Comparison of ENCODE assay signal across 8 mouse cellular contexts in the genomic region with DNA sequence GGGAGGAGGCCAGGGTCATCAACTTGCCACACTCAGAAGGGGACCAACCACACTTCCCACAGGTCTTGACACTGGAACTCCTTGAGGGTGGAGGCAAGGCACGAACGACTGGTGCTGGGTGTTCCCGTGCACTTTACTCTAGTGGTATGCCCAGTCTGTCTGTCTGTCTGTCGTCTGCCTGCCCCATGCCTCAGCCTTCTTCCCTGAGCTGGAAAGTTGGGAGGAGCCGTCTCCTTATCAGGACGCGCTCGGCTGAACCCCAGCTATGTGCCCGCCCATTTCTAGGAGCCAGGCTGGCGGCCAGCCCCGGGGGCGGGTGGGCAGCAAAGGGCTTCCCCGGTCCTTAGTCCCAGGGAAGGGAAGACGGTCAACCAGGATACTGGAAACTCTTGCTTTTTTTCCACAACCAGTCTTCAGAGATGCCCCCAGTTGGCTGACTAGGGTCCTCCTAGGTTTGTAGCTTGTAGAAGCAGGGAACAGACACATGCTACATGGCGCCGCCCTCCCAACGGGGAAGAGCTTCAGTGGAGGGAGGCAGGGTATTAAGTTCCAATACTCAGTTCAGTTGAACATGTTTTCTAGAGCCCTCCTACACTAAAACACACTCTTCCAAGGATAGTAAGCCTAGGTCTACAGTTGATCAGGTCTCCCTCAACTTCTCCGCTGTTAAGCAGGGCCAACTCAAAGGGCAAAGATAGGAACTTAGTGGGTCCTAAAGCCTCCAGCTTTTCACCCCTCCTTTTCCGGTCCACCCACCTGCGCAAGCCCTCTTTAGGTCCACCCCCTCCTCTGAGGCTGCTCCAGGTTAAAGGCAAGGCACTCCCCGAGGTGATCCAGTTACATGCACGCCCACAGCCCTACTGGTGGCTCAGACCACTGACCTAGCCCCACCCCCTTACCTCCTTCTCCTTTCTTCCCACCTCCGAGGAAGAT. TPM values are rescaled to one million over a fixed set of nuclear protein-coding genes. Genes with fewer than 3 reads are reported as not detected.
DNase-seq lines count a peak whose midpoint lies in the region; ATAC-seq and TF ChIP-seq lines count a peak whose summit lies in the region.

No protein-coding gene starts in this region.

- H3K9ac ChIP-seq in forebrain, embryonic 15.5 days (replicated peaks): no peak overlapping the region
- no peak overlapping the region for H3K9ac ChIP-seq in hindbrain, postnatal 0 days (replicated peaks; ENCODE audit: low read length)
- H3K9ac ChIP-seq in liver, embryonic 13.5 days: peak overlapping the region; percentile 80
- H3K9ac ChIP-seq in neural tube, embryonic 14.5 days (replicated peaks; ENCODE audit: low read depth, low read length): no peak overlapping the region

- TF ChIP-seq CTCF in hindbrain, postnatal 0 days (IDR thresholded peaks at IDR 0.05; ENCODE audit: low read depth): no peak

- 6% methylated on average over 23 of the region's 23 CpGs for WGBS in forebrain, embryonic 15.5 days
- 8% methylated on average over 23 of the region's 23 CpGs for WGBS in hindbrain, postnatal 0 days
- 3% methylated on average over 23 of the region's 23 CpGs for WGBS in liver, embryonic 13.5 days (ENCODE audit: insufficient replicate concordance)
- 3% methylated on average over 23 of the region's 23 CpGs for WGBS in neural tube, embryonic 14.5 days

- H3K27me3 ChIP-seq in forebrain, embryonic 15.5 days: peaks cover 19% of the 10 kb centered on the region
- peaks cover 15% of the 10 kb centered on the region; the same call in 1 of the 2 replicates for H3K27me3 ChIP-seq in hindbrain, postnatal 0 days (ENCODE audit: insufficient read depth, low read length)
- H3K27me3 ChIP-seq in liver, embryonic 13.5 days: peaks cover 42% of the 10 kb centered on the region
- H3K27me3 ChIP-seq in neural tube, embryonic 14.5 days (ENCODE audit: control insufficient read depth, insufficient read depth, low read length): peaks cover 3% of the 10 kb centered on the region; the same call in 1 of the 2 replicates

- no peak for ATAC-seq in forebrain, embryonic 15.5 days (replicated peaks)
- ATAC-seq in hindbrain, postnatal 0 days: no peak
- ATAC-seq in liver, embryonic 13.5 days (ENCODE audit: low read depth): peak; percentile 65
- ATAC-seq in neural tube, embryonic 14.5 days (ENCODE audit: low read depth): no peak

- no peaks in the 10 kb centered on the region for H3K9me3 ChIP-seq in forebrain, embryonic 15.5 days
- no peaks in the 10 kb centered on the region for H3K9me3 ChIP-seq in hindbrain, postnatal 0 days (ENCODE audit: low read length)
- no peaks in the 10 kb centered on the region for H3K9me3 ChIP-seq in liver, embryonic 13.5 days (replicated peaks)
- H3K9me3 ChIP-seq in neural tube, embryonic 14.5 days (ENCODE audit: control insufficient read depth, low read length): no peaks in the 10 kb centered on the region

- peak overlapping the region; percentile 33; the same call in 1 of the 2 replicates for H3K27ac ChIP-seq in forebrain, embryonic 15.5 days (replicated peaks)
- no peak overlapping the region for H3K27ac ChIP-seq in hindbrain, postnatal 0 days
- H3K27ac ChIP-seq in liver, embryonic 13.5 days: peak overlapping the region; percentile 92
- no peak overlapping the region for H3K27ac ChIP-seq in neural tube, embryonic 14.5 days (ENCODE audit: low read depth, low read length)

- peak overlapping the region; percentile 88 for H3K4me2 ChIP-seq in forebrain, embryonic 15.5 days (replicated peaks)
- H3K4me2 ChIP-seq in hindbrain, postnatal 0 days (ENCODE audit: low read depth, low read length): peak overlapping the region; percentile 59
- peak overlapping the region; percentile 98 for H3K4me2 ChIP-seq in liver, embryonic 13.5 days
- peak overlapping the region; percentile 90 for H3K4me2 ChIP-seq in neural tube, embryonic 14.5 days (ENCODE audit: low read depth, low read length)

- peak; percentile 79 for DNase-seq in 416B (ENCODE audit: low read depth)
- DNase-seq in adrenal gland, postnatal 10 days: peak; percentile 76
- DNase-seq in hindbrain, postnatal 0 days (ENCODE audit: low spot score): peak; percentile 18
- peak; percentile 74 for DNase-seq in liver, embryonic 13.5 days
- no peak for DNase-seq in cerebellum, adult 11 months
- DNase-seq in left cerebral cortex, adult 11 months (ENCODE audit: low spot score): no peak

- H3K4me3 ChIP-seq in forebrain, embryonic 15.5 days: peak overlapping the region; percentile 55
- H3K4me3 ChIP-seq in hindbrain, postnatal 0 days (ENCODE audit: low read length): peak overlapping the region; percentile 44
- H3K4me3 ChIP-seq in liver, embryonic 13.5 days (replicated peaks): peak overlapping the region; percentile 67
- peak overlapping the region; percentile 54 for H3K4me3 ChIP-seq in neural tube, embryonic 14.5 days (ENCODE audit: low read depth, low read length)

- peaks cover 66% of the 10 kb centered on the region for H3K4me1 ChIP-seq in forebrain, embryonic 15.5 days
- H3K4me1 ChIP-seq in hindbrain, postnatal 0 days (ENCODE audit: insufficient read depth, low read length): peaks cover 14% of the 10 kb centered on the region; the same call in 1 of the 2 replicates
- H3K4me1 ChIP-seq in liver, embryonic 13.5 days (replicated peaks): peaks cover 87% of the 10 kb centered on the region
- H3K4me1 ChIP-seq in neural tube, embryonic 14.5 days (ENCODE audit: control insufficient read depth, insufficient read depth, low read length): peaks cover 24% of the 10 kb centered on the region

- no peaks in the 10 kb centered on the region for H3K36me3 ChIP-seq in forebrain, embryonic 15.5 days
- no peaks in the 10 kb centered on the region for H3K36me3 ChIP-seq in hindbrain, postnatal 0 days (ENCODE audit: insufficient read depth, low read length)
- peaks cover 1% of the 10 kb centered on the region; the same call in 1 of the 2 replicates for H3K36me3 ChIP-seq in liver, embryonic 13.5 days
- H3K36me3 ChIP-seq in neural tube, embryonic 14.5 days (ENCODE audit: control insufficient read depth, insufficient read depth, low read length): no peaks in the 10 kb centered on the region

RNA-seq across cellular contexts. Expression of gene Smad6, which starts 3.7 kb away (rescaled TPM):
- 10 to 100 TPM; 15.0 to 16.9 TPM for total RNA-seq in adrenal gland, postnatal 10 days (2021)
- polyA plus RNA-seq in forebrain, embryonic 15.5 days (2015; fragmentation: Nextera tagmentation; extraction: Ambion mirVana): 2.0 and 2.4 TPM in 2 replicates
- total RNA-seq in hindbrain, postnatal 0 days (2014; rRNA removed): 11.9 and 13.2 TPM in 2 replicates
- 1.3 and 1.7 TPM in 2 replicates for polyA plus RNA-seq in hindbrain, postnatal 0 days (2015; fragmentation: Nextera tagmentation; extraction: Ambion mirVana)
- 2.5 and 2.8 TPM in 2 replicates for polyA plus RNA-seq in liver, embryonic 13.5 days (2015; fragmentation: Nextera tagmentation; extraction: Ambion mirVana)
- polyA plus RNA-seq in neural tube, embryonic 14.5 days (2014; fragmentation: Nextera tagmentation; extraction: Ambion mirVana): 1.0 and 2.2 TPM in 2 replicates

Comparison
In these comparisons a context has a peak if more than half of its experiments do, and no peak if none do; other contexts are left out.
1. DNase-seq: peak in 416B (single experiment), adrenal gland, postnatal 10 days (single experiment), hindbrain, postnatal 0 days (single experiment) and liver, embryonic 13.5 days (single experiment); none in cerebellum, adult 11 months (single experiment) and left cerebral cortex, adult 11 months (single experiment).
2. H3K27ac ChIP-seq: peak in forebrain, embryonic 15.5 days (single experiment) and liver, embryonic 13.5 days (single experiment); none in hindbrain, postnatal 0 days (single experiment) and neural tube, embryonic 14.5 days (single experiment).
3. Peak in every context shown above with its lines, with median percentiles within 50 percentile points of each other: H3K4me2 ChIP-seq and H3K4me3 ChIP-seq.